Mouse (Mus musculus) CH12.LX (cell line): Measurements from ENCODE around the gene Nob1.

Experiments used
- BHLHE40 ChIP-seq: IDR thresholded peaks from 2 replicates; pipeline ENCODE4 v1.6.1; 2011; ENCODE audit warnings: mild to moderate bottlenecking, low read depth, low read length, improper control_type of control experiment
- CHD2 ChIP-seq: IDR thresholded peaks from 2 replicates; pipeline ENCODE4 v1.6.1; 2011; ENCODE audit warnings: low read length, improper control_type of control experiment
- CTCF ChIP-seq, 2 experiments: IDR thresholded peaks in 1 of 2; conservative IDR thresholded peaks in 1 of 2; 2 replicates each; pipeline ENCODE4 v1.5.1; 2011 to 2012; ENCODE audit warnings: low read depth in 2 of 2, low read length in 2 of 2, improper control_type of control experiment in 1 of 2, inconsistent platforms in 1 of 2, mild to moderate bottlenecking in 1 of 2, moderate library complexity in 1 of 2
- E2F4 ChIP-seq: IDR thresholded peaks from 2 replicates; pipeline ENCODE4 v1.6.1; 2011; ENCODE audit warnings: low read depth, low read length, improper control_type of control experiment; ENCODE audit not compliant: insufficient replicate concordance
- HCFC1 ChIP-seq: IDR thresholded peaks from 2 replicates; pipeline ENCODE4 v1.6.1; 2012; ENCODE audit warnings: low read depth, mild to moderate bottlenecking, inconsistent platforms, low read length, improper control_type of control experiment
- MAFK ChIP-seq: IDR thresholded peaks from 2 replicates; pipeline ENCODE4 v1.6.1; 2011; ENCODE audit warnings: low read length, improper control_type of control experiment; ENCODE audit not compliant: insufficient replicate concordance
- MEF2A ChIP-seq: IDR thresholded peaks from 2 replicates; pipeline ENCODE4 v1.6.1; 2014; ENCODE audit warnings: low read depth, mild to moderate bottlenecking, inconsistent platforms, low read length, improper control_type of control experiment, borderline replicate concordance
- PAX5 ChIP-seq: IDR thresholded peaks from 2 replicates; pipeline ENCODE4 v1.6.1; 2012; ENCODE audit warnings: low read length, inconsistent platforms, mixed read lengths
- POLR2A ChIP-seq: IDR thresholded peaks from 2 replicates; pipeline ENCODE4 v1.6.1; 2011; ENCODE audit warnings: low read depth, mild to moderate bottlenecking, improper control_type of control experiment, low read length
- SIN3A ChIP-seq: IDR thresholded peaks from 2 replicates; pipeline ENCODE4 v1.6.1; 2012; ENCODE audit warnings: low read length, improper control_type of control experiment, inconsistent platforms
- SMC3 ChIP-seq: IDR thresholded peaks from 2 replicates; pipeline ENCODE4 v1.6.1; 2011; ENCODE audit warnings: low read depth, low read length, improper control_type of control experiment
- TCF12 ChIP-seq: IDR thresholded peaks from 2 replicates; pipeline ENCODE4 v1.6.1; 2014; ENCODE audit warnings: low read depth, mild to moderate bottlenecking, inconsistent platforms, low read length, improper control_type of control experiment
- USF1 ChIP-seq: IDR thresholded peaks from 2 replicates; pipeline ENCODE4 v1.6.1; 2014; ENCODE audit warnings: low read depth, mild to moderate bottlenecking, inconsistent platforms, low read length, improper control_type of control experiment
- ZKSCAN1 ChIP-seq: IDR thresholded peaks from 2 replicates; pipeline ENCODE4 v1.6.1; 2012; ENCODE audit warnings: low read depth, inconsistent platforms, low read length, improper control_type of control experiment, borderline replicate concordance

DNA sequence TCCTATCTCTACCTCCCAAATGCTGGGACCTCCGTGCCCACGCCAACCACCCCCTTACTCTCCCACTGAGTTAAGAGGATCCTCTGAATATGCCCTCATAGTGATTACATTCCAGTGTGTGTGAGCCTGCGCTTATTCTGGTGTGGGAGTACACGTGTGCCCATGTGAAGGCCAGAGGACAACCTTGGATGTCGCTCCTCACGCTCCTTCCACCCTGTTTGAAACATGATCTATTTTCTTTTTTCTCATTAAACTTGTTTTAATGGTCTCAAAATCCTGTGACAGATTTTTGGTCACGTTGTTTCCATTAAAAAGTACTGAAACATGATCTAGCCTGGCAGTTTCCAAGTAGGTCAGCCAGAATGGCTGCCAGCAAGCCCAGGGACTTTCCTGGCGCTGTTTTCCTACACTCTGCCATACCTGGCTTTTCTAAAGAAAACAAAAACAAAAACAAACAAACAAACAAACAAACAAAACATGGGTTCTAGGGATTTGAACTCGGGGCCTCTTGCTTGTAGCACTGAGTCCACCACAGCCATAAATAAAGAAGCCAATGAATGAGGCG, 28.7 kb downstream of the Nob1 start:
- no peak for TF ChIP-seq SMC3
- TF ChIP-seq POLR2A = no peak
- no peak for TF ChIP-seq USF1
- TF ChIP-seq BHLHE40 = no peak
- no peak for TF ChIP-seq MAFK
- TF ChIP-seq HCFC1 = no peak
- TF ChIP-seq CTCF (conservative IDR thresholded peaks at IDR 0.05 in 1 of 2, IDR thresholded peaks at IDR 0.05 in 1 of 2; ENCODE audit: low read depth in 2 of 2, low read length in 2 of 2) = no peak
- TF ChIP-seq SIN3A = no peak
- TF ChIP-seq E2F4 = no peak
- TF ChIP-seq CHD2 = no peak
- no peak for TF ChIP-seq MEF2A
- TF ChIP-seq TCF12 = no peak
- no peak for TF ChIP-seq PAX5
- no peak for TF ChIP-seq ZKSCAN1
